Mouse (Mus musculus) spleen, adult 2 months (tissue): ENCODE measurements around the gene Zfp423.

Source experiments
- CTCF ChIP-seq: fragments of 200-500 bp; IDR thresholded peaks from 2 replicates; pipeline ENCODE4 v1.5.1; 2011; ENCODE audit warnings: mild to moderate bottlenecking, inconsistent platforms; ENCODE audit not compliant: insufficient read depth, insufficient read length, insufficient replicate concordance; ENCODE audit errors: extremely low read depth
- POLR2A ChIP-seq: fragments of 200-500 bp; IDR thresholded peaks from 2 replicates; pipeline ENCODE4 v1.6.1; 2011; ENCODE audit warnings: low read depth, low read length, inconsistent platforms

DNA sequence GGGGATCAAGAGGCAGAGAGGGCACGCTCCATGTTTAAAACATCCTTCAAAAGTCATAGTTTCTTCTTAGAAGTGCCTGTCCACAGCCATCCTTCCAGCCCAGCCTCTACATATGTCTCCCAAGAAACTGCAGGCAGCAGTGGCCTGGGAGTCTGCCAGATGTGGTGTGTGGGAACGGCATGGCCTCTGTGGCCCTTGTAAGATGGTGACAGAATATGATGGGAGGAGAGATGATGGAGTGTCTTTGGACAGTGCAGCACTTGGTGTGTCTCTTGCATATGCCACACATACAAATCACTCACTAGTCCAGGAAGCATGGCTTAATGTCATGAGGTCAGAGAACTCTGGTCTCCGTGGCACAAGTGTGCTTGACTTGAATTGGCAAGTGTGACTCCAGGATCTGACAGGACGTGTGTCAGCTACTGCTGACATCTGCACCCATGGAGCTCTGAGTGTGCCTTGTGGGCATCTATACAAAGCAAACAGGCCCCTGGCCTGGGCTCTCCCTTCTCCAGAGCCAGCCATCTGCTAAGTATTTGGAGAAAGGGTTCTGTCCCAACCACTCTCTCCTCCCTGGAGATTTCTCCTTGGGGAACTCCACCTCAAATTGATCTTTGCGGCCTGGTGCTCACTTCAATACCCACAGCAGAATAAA, 313.4 kb downstream of the Zfp423 start:
- TF ChIP-seq CTCF (no peak), POLR2A (no peak)
